Mouse (Mus musculus): ENCODE results near the gene Lrp4. TPM values are rescaled to one million over a fixed set of nuclear protein-coding genes. Genes with fewer than 3 reads are reported as not detected.
A peak's percentile ranks its signal among the peaks of the same experiment; 100 is the strongest.
"Not testable (repeated sequence)": the region's sequence is repeated elsewhere in the genome, so short reads cannot be mapped to it uniquely, and the experiment has no call there.

Gene Lrp4
- total and polyA plus RNA-seq, 2 experiments from 2014 or later: 2.8 to 22.3 TPM

GRCm38 (mm10) chr2:91484698-91485097, 27.4 kb downstream of the Lrp4 start:
- no peak overlapping the region for H3K27ac ChIP-seq (ENCODE audit: low read depth)
- TF ChIP-seq EP300 (IDR thresholded peaks at IDR 0.05; ENCODE audit: low read depth): no peak
- no peak for TF ChIP-seq CTCF (IDR thresholded peaks at IDR 0.05; ENCODE audit: low read depth)
- peaks cover 18% of the 10 kb centered on the region for H3K36me3 ChIP-seq (replicated peaks; ENCODE audit: control insufficient read depth, insufficient read depth, low read length)
- ATAC-seq (ENCODE audit: insufficient read depth, low read depth) (no peak), DNase-seq (ENCODE audit: low spot score) (no peak)
- no peaks in the 10 kb centered on the region for H3K27me3 ChIP-seq (ENCODE audit: control insufficient read depth, insufficient read depth, low read length)
- WGBS: 78% methylated on average over 4 of the region's 4 CpGs
- H3K4me1 ChIP-seq (ENCODE audit: control insufficient read depth, insufficient read depth): no peaks in the 10 kb centered on the region
- H3K9me3 ChIP-seq (replicated peaks; ENCODE audit: control insufficient read depth, low read length): no peaks in the 10 kb centered on the region
- H3K4me3 ChIP-seq (ENCODE audit: low read depth, low read length): no peak overlapping the region
- no peak overlapping the region for H3K4me2 ChIP-seq (ENCODE audit: low read depth, low read length)
- H3K9ac ChIP-seq (replicated peaks; ENCODE audit: low read depth, low read length): no peak overlapping the region

- Histone ChIP-seq H3K27me3 (ENCODE audit: control insufficient read depth, insufficient read depth, low read length) (no peaks in the 10 kb centered on the region), H3K4me3 (ENCODE audit: low read depth, low read length) (no peak overlapping the region), H3K27ac (ENCODE audit: low read depth) (no peak overlapping the region), H3K9me3 (replicated peaks; ENCODE audit: control insufficient read depth, low read length) (no peaks in the 10 kb centered on the region), H3K36me3 (replicated peaks; ENCODE audit: control insufficient read depth, insufficient read depth, low read length) (peaks cover 23% of the 10 kb centered on the region), H3K4me2 (ENCODE audit: low read depth, low read length) (no peak overlapping the region), H3K9ac (replicated peaks; ENCODE audit: low read depth, low read length) (no peak overlapping the region), H3K4me1 (ENCODE audit: control insufficient read depth, insufficient read depth) (no peaks in the 10 kb centered on the region)
- ATAC-seq (ENCODE audit: insufficient read depth, low read depth) (no peak), DNase-seq (ENCODE audit: low spot score) (no peak)
- 68% methylated on average over 6 of the region's 6 CpGs for WGBS
- TF ChIP-seq CTCF (IDR thresholded peaks at IDR 0.05; ENCODE audit: low read depth) (no peak), EP300 (IDR thresholded peaks at IDR 0.05; ENCODE audit: low read depth) (no peak)
Observed at GRCm38 (mm10) chr2:91485256-91485655, 27.9 kb downstream of the Lrp4 start.

GRCm38 (mm10) chr2:91487295-91487694, 30.0 kb downstream of the Lrp4 start:
- DNase-seq (ENCODE audit: low spot score); H3K9me3 ChIP-seq (replicated peaks; ENCODE audit: control insufficient read depth, low read length); H3K27me3 ChIP-seq (ENCODE audit: control insufficient read depth, insufficient read depth, low read length); H3K4me3 ChIP-seq (ENCODE audit: low read depth, low read length); H3K9ac ChIP-seq (replicated peaks; ENCODE audit: low read depth, low read length); ATAC-seq (ENCODE audit: insufficient read depth, low read depth); H3K27ac ChIP-seq (ENCODE audit: low read depth); H3K4me2 ChIP-seq (ENCODE audit: low read depth, low read length); H3K4me1 ChIP-seq (ENCODE audit: control insufficient read depth, insufficient read depth): not testable (repeated sequence)
- WGBS: 83% methylated on average over 1 of the region's 3 CpGs
- H3K36me3 ChIP-seq (replicated peaks; ENCODE audit: control insufficient read depth, insufficient read depth, low read length): peaks cover 42% of the 10 kb centered on the region
- peak; percentile 57 for TF ChIP-seq CTCF (IDR thresholded peaks at IDR 0.05; ENCODE audit: low read depth)

- Histone ChIP-seq H3K27me3 (ENCODE audit: control insufficient read depth, insufficient read depth, low read length) (no peaks in the 10 kb centered on the region), H3K4me1 (ENCODE audit: control insufficient read depth, insufficient read depth) (no peaks in the 10 kb centered on the region), H3K9ac (replicated peaks; ENCODE audit: low read depth, low read length) (no peak overlapping the region), H3K4me3 (ENCODE audit: low read depth, low read length) (no peak overlapping the region), H3K4me2 (ENCODE audit: low read depth, low read length) (no peak overlapping the region), H3K9me3 (replicated peaks; ENCODE audit: control insufficient read depth, low read length) (no peaks in the 10 kb centered on the region), H3K27ac (ENCODE audit: low read depth) (no peak overlapping the region), H3K36me3 (replicated peaks; ENCODE audit: control insufficient read depth, insufficient read depth, low read length) (peaks cover 81% of the 10 kb centered on the region)
- ATAC-seq (ENCODE audit: insufficient read depth, low read depth) (no peak), DNase-seq (ENCODE audit: low spot score) (no peak)
- WGBS: 95% methylated on average over 12 of the region's 12 CpGs
- TF ChIP-seq CTCF (IDR thresholded peaks at IDR 0.05; ENCODE audit: low read depth) (no peak), EP300 (IDR thresholded peaks at IDR 0.05; ENCODE audit: low read depth) (no peak)
Observed at GRCm38 (mm10) chr2:91492071-91492635, 34.8 kb downstream of the Lrp4 start.

DNA sequence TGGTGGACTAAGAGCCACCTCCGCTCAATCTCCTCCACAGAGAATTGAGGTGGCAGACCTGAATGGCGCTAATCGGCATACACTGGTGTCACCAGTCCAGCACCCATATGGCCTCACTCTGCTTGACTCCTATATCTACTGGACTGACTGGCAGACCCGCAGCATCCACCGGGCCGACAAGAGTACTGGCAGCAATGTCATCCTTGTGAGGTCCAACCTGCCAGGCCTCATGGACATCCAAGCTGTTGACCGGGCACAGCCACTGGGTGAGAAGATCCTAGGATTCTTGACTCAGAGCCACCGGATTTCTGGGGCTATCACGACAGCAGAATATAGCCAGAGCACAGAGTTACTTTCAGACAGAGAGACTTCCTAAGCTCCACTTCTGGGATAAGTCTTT, 36.7 kb downstream of the Lrp4 start:
- no peak overlapping the region for H3K27ac ChIP-seq (ENCODE audit: low read depth)
- ATAC-seq (ENCODE audit: insufficient read depth, low read depth): no peak
- H3K4me2 ChIP-seq (ENCODE audit: low read depth, low read length): no peak overlapping the region
- no peaks in the 10 kb centered on the region for H3K9me3 ChIP-seq (replicated peaks; ENCODE audit: control insufficient read depth, low read length)
- peaks cover 76% of the 10 kb centered on the region for H3K36me3 ChIP-seq (replicated peaks; ENCODE audit: control insufficient read depth, insufficient read depth, low read length)
- H3K4me1 ChIP-seq (ENCODE audit: control insufficient read depth, insufficient read depth): no peaks in the 10 kb centered on the region
- H3K27me3 ChIP-seq (ENCODE audit: control insufficient read depth, insufficient read depth, low read length): no peaks in the 10 kb centered on the region
- WGBS: 89% methylated on average over 9 of the region's 9 CpGs
- H3K4me3 ChIP-seq (ENCODE audit: low read depth, low read length): no peak overlapping the region
- no peak overlapping the region for H3K9ac ChIP-seq (replicated peaks; ENCODE audit: low read depth, low read length)
- TF ChIP-seq EP300 (IDR thresholded peaks at IDR 0.05; ENCODE audit: low read depth): no peak
- TF ChIP-seq CTCF (IDR thresholded peaks at IDR 0.05; ENCODE audit: low read depth): no peak
- DNase-seq (ENCODE audit: low spot score): no peak

- no peak for TF ChIP-seq EP300 (IDR thresholded peaks at IDR 0.05; ENCODE audit: low read depth)
- no peak for TF ChIP-seq CTCF (IDR thresholded peaks at IDR 0.05; ENCODE audit: low read depth)
- H3K36me3 ChIP-seq (replicated peaks; ENCODE audit: control insufficient read depth, insufficient read depth, low read length): peaks cover 62% of the 10 kb centered on the region
- no peaks in the 10 kb centered on the region for H3K27me3 ChIP-seq (ENCODE audit: control insufficient read depth, insufficient read depth, low read length)
- H3K4me2 ChIP-seq (ENCODE audit: low read depth, low read length): no peak overlapping the region
- no peak overlapping the region for H3K27ac ChIP-seq (ENCODE audit: low read depth)
- no peaks in the 10 kb centered on the region for H3K9me3 ChIP-seq (replicated peaks; ENCODE audit: control insufficient read depth, low read length)
- 84% methylated on average over 8 of the region's 8 CpGs for WGBS
- DNase-seq (ENCODE audit: low spot score) (no peak), ATAC-seq (ENCODE audit: insufficient read depth, low read depth) (no peak)
- no peaks in the 10 kb centered on the region for H3K4me1 ChIP-seq (ENCODE audit: control insufficient read depth, insufficient read depth)
- no peak overlapping the region for H3K9ac ChIP-seq (replicated peaks; ENCODE audit: low read depth, low read length)
- H3K4me3 ChIP-seq (ENCODE audit: low read depth, low read length): no peak overlapping the region
Observed at GRCm38 (mm10) chr2:91498093-91498719, 40.9 kb downstream of the Lrp4 start.

All from heart, postnatal 0 days (tissue).